Mouse (Mus musculus): ENCODE data around the gene Rtkn2.

Rtkn2 gene

DNA sequence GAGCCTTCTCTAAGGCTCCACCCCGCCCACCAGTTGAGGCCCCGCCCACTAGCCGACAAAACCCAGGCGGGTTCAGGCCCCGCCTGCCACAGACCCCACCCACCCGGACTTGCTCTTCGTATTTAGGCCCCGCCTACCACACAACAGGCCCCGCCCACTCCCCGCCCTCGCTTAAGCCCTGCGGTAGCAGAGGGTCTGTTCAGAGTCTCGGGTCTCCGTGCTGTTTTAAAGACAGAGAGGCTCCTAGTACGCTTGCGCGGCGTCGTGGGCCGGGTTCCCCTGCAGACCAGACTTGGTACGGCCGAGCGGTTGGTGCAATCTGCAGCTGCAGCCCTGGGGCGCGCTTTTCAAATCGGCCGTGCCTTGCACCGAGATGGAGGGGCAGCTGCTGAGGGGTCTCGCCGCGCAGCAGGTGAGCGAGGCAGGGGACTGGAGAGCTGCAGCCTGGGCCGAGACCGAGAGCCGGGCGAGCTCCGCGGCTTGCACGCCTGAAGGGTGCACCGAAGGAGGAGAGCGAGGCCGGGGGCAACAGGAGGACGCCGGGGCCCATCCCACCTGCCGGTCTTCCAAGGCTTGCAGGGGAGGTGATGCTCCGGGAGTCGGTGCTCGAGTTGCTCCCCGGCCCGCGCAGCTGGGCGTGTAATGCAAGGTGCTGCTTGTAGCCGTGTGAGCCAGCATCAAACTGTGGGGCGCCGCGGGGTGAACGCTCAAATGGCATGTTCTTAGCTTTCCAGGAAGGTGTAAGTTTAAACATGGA is at the start of gene Rtkn2:
TSS of gene Rtkn2 (plus strand) at position 170 of the 757 bp plus-strand sequence.
- DNase-seq (ENCODE audit: low read depth, low spot score): peak; percentile 93

DNA sequence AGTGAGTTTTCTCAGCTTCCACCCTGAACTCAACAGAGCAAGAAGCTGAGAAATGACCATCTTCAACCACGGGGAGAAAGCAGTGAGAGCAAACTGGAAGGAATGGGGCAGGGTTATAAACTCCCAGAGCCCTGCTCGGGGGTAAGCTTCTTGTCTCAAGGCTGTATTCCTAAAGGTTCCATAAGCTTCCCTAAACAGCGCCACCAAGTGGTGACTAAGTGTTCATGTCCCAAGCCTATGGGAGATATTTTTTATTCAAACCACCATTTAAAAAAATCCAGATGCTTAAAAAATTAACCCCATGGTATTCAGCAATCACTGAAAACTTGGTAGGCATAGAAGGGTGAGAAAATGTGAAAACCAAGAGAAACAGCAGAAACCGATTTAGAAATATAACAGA is 48.0 kb upstream of the Rtkn2 start:
- DNase-seq (ENCODE audit: low read depth, low spot score): no peak

DNA sequence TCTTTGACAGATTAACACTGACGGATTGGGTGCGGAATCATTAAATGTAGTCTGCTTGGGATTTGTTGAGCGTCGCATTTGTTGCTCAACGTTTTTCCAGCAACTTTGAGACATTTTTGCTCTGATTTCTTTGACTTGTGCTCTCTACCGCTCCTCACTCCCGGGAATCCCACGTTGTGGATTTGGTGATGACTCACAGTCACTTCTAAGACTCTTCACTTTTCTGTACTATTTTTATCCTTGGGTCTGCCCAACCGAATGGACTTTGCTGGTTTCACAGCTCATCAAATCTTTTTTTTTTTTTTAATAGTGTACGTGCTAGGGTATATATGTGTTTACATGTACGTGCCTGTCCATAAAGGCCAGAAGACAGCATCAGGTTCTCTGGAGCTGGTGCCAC is 46.6 kb upstream of the Rtkn2 start:
- DNase-seq (ENCODE audit: low read depth, low spot score): peak; percentile 80

DNA sequence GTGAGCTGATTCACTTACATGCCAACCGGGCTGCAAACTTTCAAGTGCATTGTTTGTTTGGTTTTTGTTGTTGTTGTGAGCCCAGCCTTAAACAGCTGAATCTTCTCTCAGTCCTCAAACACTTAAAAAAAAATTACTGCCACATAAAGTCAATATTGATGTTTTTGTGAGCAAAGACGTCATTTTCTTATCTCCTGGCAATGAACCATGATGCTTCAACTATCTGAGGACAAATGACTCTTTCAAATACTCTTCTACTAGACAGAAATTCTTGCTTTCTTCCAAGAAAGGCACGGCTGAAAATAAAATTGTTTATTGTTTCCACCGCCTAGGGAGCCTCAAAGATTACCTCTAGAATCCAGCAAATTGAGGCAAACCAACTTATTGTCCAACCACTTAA is 42.4 kb upstream of the Rtkn2 start:
- DNase-seq (ENCODE audit: low read depth, low spot score): no peak

DNA sequence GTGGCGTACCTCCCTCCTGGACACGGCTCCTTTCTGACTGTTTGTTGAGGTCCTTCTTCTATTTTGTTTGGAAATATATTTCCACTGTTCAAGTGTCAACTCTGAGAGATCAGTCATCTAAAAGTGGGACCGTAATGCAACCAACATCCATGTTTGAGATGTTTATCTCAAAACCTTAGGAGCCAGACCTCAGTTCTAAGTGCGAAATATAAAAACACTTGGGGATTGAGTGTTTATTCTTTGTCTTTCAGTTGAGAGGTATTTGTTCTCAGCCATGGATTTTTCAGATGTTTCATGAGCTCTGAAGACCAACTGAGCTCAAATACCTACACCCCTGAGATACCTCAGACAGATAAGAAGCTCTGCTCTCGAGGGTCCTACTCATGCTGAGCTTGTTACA is 41.6 kb upstream of the Rtkn2 start:
- no peak for DNase-seq (ENCODE audit: low read depth, low spot score)

DNA sequence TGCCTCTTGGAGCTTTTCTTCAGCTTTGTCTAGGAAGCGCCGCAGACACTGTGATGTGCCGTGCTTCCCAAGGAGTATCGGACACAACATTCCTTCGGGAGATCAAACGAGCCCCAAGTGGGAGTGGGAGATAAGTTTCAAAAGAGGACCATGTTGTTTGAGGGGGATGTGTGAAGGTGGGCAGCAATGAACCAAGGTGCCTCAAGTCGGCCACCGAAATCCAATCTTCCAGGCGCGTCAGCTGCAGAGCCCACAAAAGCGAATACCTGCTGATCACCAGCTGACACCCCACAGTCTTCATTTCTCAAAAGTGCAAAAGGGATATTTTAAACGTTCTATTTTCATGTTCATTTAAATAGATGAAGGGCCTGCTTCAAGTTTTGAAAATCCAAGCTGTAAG is 39.8 kb upstream of the Rtkn2 start:
- DNase-seq (ENCODE audit: low read depth, low spot score): peak; percentile 45

DNA sequence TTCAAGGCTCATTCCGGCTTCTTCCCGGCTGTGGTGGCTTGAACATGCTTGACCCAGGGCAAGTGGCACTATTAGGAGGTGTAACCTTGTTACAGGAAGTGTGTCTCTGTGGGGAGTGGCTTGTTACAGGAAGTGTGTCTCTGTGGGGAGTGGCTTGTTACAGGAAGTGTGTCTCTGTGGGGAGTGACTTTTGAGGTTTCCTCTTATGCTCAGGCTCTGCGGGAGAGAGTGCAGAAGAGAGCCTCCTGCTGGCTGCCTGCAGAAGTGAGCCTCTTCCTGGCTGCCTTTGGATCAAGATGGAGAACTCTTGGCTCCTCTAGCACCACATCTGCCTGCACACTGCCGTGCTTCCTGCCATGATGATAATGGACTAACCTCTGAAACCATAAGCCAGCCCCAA is 35.9 kb upstream of the Rtkn2 start:
- no peak for DNase-seq (ENCODE audit: low read depth, low spot score)

DNA sequence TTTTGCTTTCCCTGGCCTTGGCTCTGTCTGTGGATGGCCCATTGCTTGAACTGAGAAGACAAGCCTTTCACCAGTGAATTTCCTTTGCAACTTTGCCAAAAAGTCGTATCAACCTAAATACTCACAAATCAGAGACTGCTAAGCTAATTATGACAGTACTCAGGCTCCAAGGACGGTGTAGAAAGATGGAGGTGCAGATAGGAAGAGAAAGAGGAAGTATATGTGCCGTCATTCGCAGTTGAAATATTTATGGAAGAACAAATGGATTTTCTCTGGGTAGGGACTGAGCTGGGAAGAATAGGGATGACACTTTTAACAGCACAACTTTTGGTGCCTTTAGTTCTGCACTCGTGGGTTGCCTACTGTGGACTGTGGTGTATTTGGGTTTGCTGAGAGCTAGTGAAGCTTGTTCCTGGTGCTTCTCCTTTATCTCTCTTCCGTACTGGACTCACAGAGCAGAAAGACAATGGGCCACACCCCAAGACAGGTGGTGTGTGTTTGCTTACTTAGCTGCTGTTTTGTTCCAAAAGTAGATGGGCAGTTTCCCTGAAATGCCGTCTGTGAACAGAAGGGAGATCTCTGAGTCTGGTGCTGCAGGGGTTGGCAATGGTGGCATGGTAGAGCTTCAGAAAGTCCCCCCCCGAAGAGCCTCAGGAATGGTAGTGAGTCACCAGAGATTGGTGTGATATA is 29.2 kb upstream of the Rtkn2 start:
- DNase-seq (ENCODE audit: low read depth, low spot score): no peak

DNA sequence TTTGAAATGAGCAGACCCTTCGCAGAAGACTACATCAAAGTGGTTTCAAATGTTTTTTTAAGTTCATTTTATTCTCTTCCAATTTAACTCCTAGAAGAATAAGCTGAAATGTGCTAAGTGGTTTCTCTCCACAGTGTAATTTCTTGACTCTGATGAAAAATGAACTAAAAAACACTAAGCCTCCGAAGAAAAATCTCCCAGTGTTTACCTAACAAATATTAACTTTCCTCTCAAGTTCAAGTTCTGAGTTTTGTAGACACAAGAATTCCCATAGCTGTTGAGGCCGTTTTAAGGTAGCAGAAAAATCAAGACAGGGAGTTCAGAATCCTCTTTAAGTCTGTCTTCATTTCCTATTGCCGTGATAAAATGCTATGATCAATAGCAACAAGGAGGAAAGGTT is 27.7 kb upstream of the Rtkn2 start:
- no peak for DNase-seq (ENCODE audit: low read depth, low spot score)

DNA sequence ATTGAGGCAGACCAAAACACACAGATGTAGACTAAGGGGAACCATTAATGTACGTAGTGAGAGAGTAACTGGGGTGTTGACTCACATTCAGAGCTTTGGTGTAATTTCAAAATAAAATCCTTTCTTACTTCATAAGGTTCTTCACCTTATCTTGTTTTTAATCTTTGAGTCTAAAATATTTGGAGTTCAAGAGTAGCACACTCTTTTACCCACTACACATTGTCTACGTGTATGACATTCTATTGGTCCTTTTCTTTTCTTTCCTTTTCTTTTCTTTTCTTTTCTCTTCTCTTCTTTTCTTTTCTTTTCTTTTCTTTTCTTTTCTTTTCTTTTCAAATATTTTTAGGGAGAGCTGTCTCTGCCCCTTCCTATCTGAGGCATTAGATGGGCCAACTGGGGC is 23.4 kb upstream of the Rtkn2 start:
- no peak for DNase-seq (ENCODE audit: low read depth, low spot score)

DNA sequence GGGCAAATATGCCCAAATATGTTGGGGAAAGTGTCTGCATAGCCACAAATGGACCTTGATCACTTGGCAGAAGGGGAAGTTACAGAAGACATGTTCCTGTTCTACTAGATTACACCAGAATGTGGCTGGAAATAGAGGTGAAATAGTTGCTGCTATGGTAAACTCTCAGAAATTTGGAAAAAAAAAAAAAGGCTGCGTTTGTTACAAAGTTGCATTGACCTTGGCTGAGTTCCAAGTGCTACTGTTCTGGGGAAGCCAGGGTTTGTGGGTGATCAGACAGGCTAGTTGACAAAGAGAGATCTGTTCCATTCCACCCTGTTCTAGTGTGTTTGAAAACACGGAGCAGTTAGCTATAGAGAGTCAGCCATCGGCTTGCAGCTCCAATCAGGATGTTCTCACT is 19.4 kb upstream of the Rtkn2 start:
- DNase-seq (ENCODE audit: low read depth, low spot score): no peak

DNA sequence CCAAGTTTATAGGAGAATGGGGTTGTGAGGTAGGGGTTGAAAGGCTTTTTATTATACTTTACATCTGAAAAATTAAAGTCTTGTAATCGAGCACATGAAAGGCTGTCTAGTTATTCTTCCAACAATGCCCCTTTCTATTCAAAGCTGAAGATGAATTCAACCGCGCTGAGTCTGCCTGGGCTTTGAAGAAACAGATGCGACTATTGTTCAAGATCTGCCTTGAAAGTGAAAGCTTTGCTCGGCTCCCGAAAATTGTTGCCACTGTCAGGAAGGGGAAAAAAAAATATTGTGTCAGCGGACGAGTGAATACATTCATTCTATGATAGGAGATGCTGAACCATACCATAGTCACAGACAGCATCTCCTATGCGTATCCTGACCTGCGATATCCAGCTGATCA is 16.9 kb upstream of the Rtkn2 start:
- peak; percentile 79 for DNase-seq (ENCODE audit: low read depth, low spot score)

DNA sequence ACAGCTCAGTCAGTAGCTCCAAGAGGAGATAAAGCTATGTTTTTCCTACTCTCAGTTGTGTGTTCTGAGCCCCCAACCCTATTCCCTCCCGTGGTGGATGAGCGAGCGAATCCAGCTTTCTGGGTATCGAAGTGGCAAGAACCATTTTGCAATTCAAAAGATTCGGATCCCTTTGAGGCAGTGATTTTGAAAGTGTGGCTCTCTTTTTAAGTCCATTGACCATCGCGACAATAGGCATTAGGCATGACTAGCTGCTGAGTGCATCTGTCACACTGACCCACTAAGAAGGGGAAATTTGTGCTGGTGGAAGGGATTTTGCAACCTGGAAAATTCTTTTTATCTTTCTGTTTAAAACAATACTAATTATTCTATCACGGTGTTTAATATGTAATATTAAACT is 15.3 kb upstream of the Rtkn2 start:
- no peak for DNase-seq (ENCODE audit: low read depth, low spot score)

DNA sequence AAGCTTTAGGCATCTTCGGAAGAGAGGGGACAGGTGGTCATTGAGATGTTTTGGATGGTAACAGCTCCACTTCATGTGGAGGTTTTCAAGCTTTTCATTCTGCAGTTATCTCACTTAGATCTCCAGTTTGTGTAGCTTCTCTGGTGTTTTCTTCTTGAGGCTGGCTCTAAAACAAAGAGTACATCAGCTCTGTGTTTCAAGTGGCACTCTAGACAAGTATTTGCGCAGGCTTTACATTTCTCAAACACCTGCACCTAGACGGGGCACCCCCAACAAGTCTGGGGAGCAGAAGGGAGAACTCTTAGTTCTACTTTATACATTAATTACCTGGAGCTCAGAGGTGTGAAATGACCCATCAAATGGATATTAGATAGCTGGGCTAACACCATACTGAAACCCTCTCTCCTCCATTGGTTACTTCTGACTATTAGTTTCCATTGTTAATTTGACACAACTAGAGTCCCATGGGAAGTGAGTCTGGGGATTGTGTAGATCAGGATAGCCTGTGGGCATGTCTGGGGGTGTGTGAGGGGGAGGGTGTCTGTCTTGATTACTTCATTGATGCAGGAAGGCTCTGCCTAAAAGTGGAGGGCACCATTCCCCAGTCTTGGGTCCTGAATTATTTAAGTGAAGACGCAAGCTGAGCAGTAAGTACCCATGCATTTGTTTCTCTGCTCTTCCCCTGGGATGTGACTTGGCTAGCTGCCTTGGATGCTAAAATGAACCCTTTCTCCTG is 14.0 kb upstream of the Rtkn2 start:
- no peak for DNase-seq (ENCODE audit: low read depth, low spot score)

DNA sequence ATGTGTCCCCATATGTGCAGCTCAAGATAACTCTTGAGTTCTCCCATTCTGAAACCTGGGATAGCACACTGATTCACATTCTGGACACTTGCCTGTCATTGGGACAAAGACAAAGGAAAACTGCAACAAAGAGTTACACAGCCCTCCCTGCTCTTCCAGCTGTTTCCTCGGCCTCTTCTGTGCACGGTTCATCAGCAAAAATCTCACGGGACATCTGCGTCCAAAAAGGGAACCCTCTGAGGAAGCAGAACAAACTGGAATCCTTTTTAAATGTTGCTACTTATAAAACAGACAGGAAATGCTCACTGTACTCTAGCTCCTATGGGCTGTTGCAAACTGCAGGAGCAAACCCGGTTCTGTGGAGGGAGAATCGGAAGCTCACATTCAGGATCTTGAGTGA is 13.3 kb upstream of the Rtkn2 start:
- DNase-seq (ENCODE audit: low read depth, low spot score): peak; percentile 82

DNA sequence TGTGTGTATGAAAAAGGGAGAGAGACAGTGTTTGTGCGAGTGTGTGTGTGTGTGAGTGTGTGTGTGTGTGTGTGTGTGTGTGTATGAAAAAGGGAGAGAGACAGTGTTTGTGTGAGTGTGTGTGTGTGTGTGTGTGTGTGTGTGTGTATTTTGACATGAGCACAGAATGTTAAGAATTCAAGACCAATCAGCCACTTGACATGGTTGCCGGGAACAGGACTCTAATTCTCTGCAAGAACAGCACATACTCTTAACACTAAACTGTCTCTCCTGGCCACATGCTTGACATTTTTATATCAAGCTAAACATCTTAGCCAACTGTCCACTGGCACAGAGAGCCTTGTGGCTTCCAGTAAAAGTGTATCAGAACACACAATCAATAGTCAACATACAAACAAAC is 12.4 kb upstream of the Rtkn2 start:
- DNase-seq (ENCODE audit: low read depth, low spot score): no peak

DNA sequence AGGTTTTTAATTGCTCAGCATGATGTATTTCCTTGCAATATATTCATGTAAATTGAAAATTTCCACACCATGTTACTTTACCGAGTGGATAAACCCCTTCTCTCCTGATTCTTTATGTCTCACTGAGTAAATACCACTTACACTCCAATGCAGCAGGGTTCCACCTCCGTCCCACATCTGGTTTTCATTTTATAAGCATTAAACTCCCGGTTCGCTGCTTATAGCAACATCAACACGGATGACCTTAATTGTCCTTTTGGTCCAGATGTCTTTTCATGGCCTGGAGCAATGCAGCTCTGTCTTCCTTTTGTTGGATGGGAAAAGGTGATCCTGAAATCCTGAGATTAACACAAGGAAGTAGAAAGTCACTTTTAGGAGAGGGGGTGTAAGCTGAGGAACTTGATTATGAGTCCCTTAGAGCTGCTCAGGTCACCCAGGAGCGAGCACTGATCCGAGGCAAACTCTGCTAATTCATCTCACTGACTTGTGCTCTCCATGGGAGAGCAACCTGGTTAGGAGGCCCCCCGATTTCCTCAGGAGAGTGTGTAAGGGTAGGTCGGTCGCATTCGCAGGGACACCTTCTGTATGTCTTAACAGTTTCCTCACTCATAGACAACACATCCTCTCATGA is 8.1 kb upstream of the Rtkn2 start:
- no peak for DNase-seq (ENCODE audit: low read depth, low spot score)

DNA sequence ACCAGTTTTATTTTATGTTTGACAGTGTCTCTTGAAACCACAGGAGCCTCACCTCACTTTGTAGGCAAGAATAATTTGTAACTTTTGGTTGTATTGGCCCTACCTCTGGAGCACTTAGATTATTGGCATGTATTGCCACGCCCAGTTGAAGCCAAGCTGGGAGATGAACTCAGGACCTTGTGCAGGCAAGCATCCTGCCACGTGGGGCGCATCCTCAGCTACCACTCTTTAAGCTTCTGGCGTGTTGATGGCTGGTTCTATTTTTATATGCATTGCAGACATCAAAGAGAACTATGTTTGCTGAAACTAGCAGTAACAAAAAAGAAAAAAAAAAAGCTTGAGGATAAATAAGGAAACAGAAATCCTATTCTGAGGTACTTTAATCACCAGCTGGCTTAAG is 2.1 kb upstream of the Rtkn2 start:
- no peak for DNase-seq (ENCODE audit: low read depth, low spot score)

DNA sequence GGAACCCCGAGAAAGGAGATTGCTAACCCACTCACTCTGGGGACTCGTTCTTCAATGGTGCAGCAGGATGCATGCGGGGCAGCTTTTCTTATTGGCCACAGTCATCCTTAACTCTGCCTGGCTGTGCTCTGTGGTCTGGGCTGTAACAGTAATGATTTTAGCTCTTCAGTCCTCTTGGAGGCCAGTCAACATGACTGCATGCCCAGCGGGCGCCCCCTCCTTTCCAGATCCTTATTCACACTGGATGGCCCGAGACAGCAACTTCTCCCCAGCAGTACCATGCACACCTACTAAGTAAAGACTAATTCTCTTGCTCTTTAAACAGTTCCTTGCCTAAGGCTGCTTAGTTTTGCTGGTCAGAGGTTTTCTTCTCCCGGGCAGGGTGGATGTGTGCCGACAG is 4.4 kb downstream of the Rtkn2 start:
- no peak for DNase-seq (ENCODE audit: low read depth, low spot score)

DNA sequence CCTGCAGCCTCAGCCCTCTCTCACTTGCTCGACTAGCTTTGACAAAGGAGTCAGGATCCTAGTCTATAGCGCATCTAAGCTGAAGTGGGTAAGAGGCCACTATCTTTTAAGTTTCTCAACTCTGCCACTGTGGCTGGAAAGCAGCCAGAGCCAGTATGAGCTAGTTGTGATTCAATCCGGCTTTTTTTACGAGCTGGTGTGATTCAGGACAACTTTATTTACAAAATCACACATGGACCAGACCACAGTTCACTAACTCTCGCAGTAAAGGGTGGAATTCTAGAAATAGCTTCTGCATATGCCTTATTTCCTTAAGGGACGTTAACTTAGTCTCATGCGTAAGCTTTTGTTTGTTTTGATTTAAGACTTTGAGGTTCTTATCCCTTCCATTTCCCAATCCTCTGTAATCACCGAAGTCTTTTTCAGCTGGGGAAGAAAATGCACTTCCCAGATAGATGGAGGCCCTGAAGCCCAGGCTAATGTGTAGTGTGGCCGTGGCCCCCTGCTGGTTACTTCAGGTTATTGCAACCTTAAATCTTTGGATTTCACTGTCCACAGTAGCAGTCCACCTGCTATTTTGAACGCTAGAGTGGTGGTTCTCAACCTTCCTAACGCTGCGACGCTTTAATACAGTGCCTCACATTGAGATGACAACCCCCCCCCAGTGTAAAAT is 5.0 kb downstream of the Rtkn2 start:
- peak; percentile 83 for DNase-seq (ENCODE audit: low read depth, low spot score)

DNA sequence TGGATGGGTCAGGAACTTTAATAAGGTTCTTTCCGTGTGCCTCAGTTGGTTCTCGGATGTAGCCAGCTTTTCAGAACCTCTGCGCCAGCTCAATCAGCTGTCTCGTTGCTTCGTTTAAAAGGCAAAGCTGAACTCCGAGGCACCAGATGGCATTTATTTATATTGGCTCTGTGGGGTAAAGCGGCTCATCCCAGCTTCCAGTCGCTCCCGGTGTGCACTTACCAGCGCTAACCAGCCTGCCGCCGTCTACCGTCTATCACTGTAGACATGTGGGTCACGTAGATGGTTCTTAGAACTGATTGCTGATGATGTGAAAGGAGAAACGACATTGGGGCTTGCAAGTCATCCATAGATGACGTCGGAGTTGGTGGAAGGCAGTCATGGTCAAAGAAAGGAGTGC is 5.7 kb downstream of the Rtkn2 start:
- peak; percentile 34 for DNase-seq (ENCODE audit: low read depth, low spot score)

DNA sequence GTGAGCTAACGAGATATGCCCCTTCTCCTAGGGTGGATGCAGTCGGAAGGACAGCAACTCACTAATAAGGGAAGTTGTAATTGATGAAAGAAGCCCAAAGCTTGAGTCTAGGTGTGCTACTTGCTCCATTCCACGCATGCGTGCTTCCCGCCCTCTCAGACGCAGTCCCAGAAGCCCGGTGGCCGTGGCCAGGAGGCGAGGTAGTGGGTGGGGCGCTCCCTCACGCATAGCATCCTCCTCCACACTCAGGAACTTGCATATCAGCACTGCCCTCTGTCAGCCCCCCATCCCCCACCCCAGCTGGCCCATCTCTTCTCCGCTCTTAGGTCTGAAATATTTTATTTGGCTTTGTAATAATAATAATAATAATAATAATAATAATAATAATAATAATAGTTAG is 16.0 kb downstream of the Rtkn2 start:
- no peak for DNase-seq (ENCODE audit: low read depth, low spot score)

Data from brain, adult 2 months (tissue).